Mouse (Mus musculus): ENCODE results near the gene Armc3. TPM values are rescaled to one million over a fixed set of nuclear protein-coding genes. Genes with fewer than 3 reads are reported as not detected.

The Armc3 gene
- 0.13 and 0.28 TPM in 2 replicates for polyA plus RNA-seq (2014; fragmentation: Nextera tagmentation; extraction: Ambion mirVana)

GRCm38 (mm10) chr2:19198452-19199365, at the start of gene Armc3:
Gene Armc3, plus strand, starts transcription at chr2:19199302.
- Histone ChIP-seq H3K9ac (ENCODE audit: low read depth, low read length) (peak within 1 kb of the TSS; percentile 54), H3K27me3 (ENCODE audit: control insufficient read depth, insufficient read depth, low read length) (no peaks in the 10 kb centered on the region), H3K9me3 (replicated peaks; ENCODE audit: control insufficient read depth, low read length) (no peaks in the 10 kb centered on the region), H3K4me3 (ENCODE audit: low read depth, low read length) (peak within 1 kb of the TSS; percentile 47), H3K27ac (ENCODE audit: low read depth, low read length) (no peak within 1 kb of the TSS), H3K4me1 (ENCODE audit: control insufficient read depth, insufficient read depth, low read length) (no peaks in the 10 kb centered on the region), H3K4me2 (peak within 1 kb of the TSS; percentile 53), H3K36me3 (ENCODE audit: control insufficient read depth, insufficient read depth, low read length) (no peaks in the 10 kb centered on the region)
- ATAC-seq (replicated peaks; ENCODE audit: insufficient number of reproducible peaks, low FRiP score, low TSS enrichment) = peak; percentile 73
- 18% methylated on average over 24 of the region's 24 CpGs for WGBS (ENCODE audit: insufficient replicate concordance)

GRCm38 (mm10) chr2:19152687-19153086, 46.4 kb upstream of the Armc3 start:
- H3K27ac ChIP-seq (ENCODE audit: low read depth, low read length) = no peak overlapping the region
- no peak overlapping the region for H3K4me3 ChIP-seq (ENCODE audit: low read depth, low read length)
- H3K4me2 ChIP-seq = no peak overlapping the region
- no peaks in the 10 kb centered on the region for H3K36me3 ChIP-seq (ENCODE audit: control insufficient read depth, insufficient read depth, low read length)
- no peak for ATAC-seq (replicated peaks; ENCODE audit: insufficient number of reproducible peaks, low FRiP score, low TSS enrichment)
- H3K4me1 ChIP-seq (ENCODE audit: control insufficient read depth, insufficient read depth, low read length) = no peaks in the 10 kb centered on the region
- H3K27me3 ChIP-seq (ENCODE audit: control insufficient read depth, insufficient read depth, low read length) = no peaks in the 10 kb centered on the region
- no peaks in the 10 kb centered on the region for H3K9me3 ChIP-seq (replicated peaks; ENCODE audit: control insufficient read depth, low read length)
- no peak overlapping the region for H3K9ac ChIP-seq (ENCODE audit: low read depth, low read length)
- 76% methylated on average over 1 of the region's 1 CpGs for WGBS (ENCODE audit: insufficient replicate concordance)

- Histone ChIP-seq H3K36me3 (ENCODE audit: control insufficient read depth, insufficient read depth, low read length) (no peaks in the 10 kb centered on the region), H3K4me2 (no peak overlapping the region), H3K27me3 (ENCODE audit: control insufficient read depth, insufficient read depth, low read length) (no peaks in the 10 kb centered on the region), H3K9me3 (replicated peaks; ENCODE audit: control insufficient read depth, low read length) (no peaks in the 10 kb centered on the region), H3K4me1 (ENCODE audit: control insufficient read depth, insufficient read depth, low read length) (no peaks in the 10 kb centered on the region), H3K9ac (ENCODE audit: low read depth, low read length) (no peak overlapping the region), H3K27ac (ENCODE audit: low read depth, low read length) (no peak overlapping the region), H3K4me3 (ENCODE audit: low read depth, low read length) (no peak overlapping the region)
- 69% methylated on average over 4 of the region's 4 CpGs for WGBS (ENCODE audit: insufficient replicate concordance)
- no peak for ATAC-seq (replicated peaks; ENCODE audit: insufficient number of reproducible peaks, low FRiP score, low TSS enrichment)
These were observed 42.9 kb upstream of the Armc3 start for GRCm38 (mm10) chr2:19156176-19156575.

GRCm38 (mm10) chr2:19159539-19159938, 39.6 kb upstream of the Armc3 start:
- Histone ChIP-seq H3K9me3 (replicated peaks; ENCODE audit: control insufficient read depth, low read length) (no peaks in the 10 kb centered on the region), H3K36me3 (ENCODE audit: control insufficient read depth, insufficient read depth, low read length) (no peaks in the 10 kb centered on the region), H3K9ac (ENCODE audit: low read depth, low read length) (no peak overlapping the region), H3K4me1 (ENCODE audit: control insufficient read depth, insufficient read depth, low read length) (no peaks in the 10 kb centered on the region), H3K4me3 (ENCODE audit: low read depth, low read length) (no peak overlapping the region), H3K4me2 (no peak overlapping the region), H3K27ac (ENCODE audit: low read depth, low read length) (no peak overlapping the region), H3K27me3 (ENCODE audit: control insufficient read depth, insufficient read depth, low read length) (no peaks in the 10 kb centered on the region)
- WGBS (ENCODE audit: insufficient replicate concordance) = 74% methylated on average over 5 of the region's 5 CpGs
- ATAC-seq (replicated peaks; ENCODE audit: insufficient number of reproducible peaks, low FRiP score, low TSS enrichment) = no peak

DNA sequence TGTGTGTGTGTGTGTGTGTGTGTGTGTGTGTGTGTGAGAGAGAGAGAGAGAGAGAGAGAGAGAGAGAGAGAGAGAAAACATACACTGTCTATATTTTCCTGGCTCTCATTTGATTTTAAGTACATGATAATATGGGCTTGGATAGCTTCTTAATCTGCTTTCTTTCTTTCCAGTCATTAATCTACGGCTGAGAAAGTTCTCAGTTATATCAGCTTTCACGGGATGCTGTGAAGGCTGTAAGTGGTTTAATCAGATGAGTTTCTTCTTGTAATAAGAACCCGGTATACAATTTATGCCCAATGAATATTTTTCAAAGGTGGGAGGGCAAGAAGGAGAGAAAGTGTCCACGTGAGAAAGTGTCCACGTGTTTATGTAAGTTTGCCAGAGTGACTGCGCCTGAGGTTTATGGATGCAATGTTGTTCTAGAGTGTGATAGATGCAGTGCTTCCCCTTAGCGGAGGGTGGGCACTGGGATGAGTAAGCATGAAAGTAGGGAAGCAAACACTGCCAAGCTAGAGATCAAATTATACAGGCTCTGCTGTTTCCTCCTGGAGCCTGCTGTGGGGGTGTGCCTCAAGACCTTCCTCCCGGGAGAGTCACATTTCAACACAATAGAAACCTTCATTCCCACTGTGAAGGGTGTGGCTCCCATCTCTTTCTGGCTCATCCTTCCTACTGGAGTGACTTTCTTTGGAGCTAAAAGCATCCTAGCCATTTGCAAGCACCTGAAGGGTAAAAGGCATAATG, 38.6 kb upstream of the Armc3 start:
- Histone ChIP-seq H3K4me2 (no peak overlapping the region), H3K36me3 (ENCODE audit: control insufficient read depth, insufficient read depth, low read length) (no peaks in the 10 kb centered on the region), H3K4me3 (ENCODE audit: low read depth, low read length) (no peak overlapping the region), H3K9ac (ENCODE audit: low read depth, low read length) (no peak overlapping the region), H3K9me3 (replicated peaks; ENCODE audit: control insufficient read depth, low read length) (no peaks in the 10 kb centered on the region), H3K27me3 (ENCODE audit: control insufficient read depth, insufficient read depth, low read length) (no peaks in the 10 kb centered on the region), H3K4me1 (ENCODE audit: control insufficient read depth, insufficient read depth, low read length) (no peaks in the 10 kb centered on the region), H3K27ac (ENCODE audit: low read depth, low read length) (no peak overlapping the region)
- no peak for ATAC-seq (replicated peaks; ENCODE audit: insufficient number of reproducible peaks, low FRiP score, low TSS enrichment)
- 19% methylated on average over 8 of the region's 8 CpGs for WGBS (ENCODE audit: insufficient replicate concordance)

DNA sequence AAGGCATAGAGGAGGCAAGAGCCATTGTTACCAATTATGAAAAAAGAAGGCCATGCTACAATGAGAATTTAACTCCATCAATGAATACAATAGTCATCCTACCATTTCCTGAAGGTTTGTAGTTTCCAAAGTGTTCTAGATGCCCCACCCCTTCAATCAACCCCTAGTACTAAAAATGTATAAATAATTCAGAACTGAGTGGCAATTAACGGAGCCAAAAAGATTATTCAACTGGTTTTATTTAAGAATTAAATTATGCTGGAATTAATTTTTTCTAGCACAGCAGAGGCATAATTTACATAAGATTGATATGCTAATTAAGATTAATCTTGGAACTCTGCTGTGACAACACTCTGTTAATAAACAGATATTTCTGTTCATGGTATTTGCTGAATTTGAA, 34.9 kb upstream of the Armc3 start:
- Histone ChIP-seq H3K4me2 (no peak overlapping the region), H3K9ac (ENCODE audit: low read depth, low read length) (no peak overlapping the region), H3K27ac (ENCODE audit: low read depth, low read length) (no peak overlapping the region), H3K36me3 (ENCODE audit: control insufficient read depth, insufficient read depth, low read length) (no peaks in the 10 kb centered on the region), H3K27me3 (ENCODE audit: control insufficient read depth, insufficient read depth, low read length) (no peaks in the 10 kb centered on the region), H3K4me3 (ENCODE audit: low read depth, low read length) (no peak overlapping the region), H3K4me1 (ENCODE audit: control insufficient read depth, insufficient read depth, low read length) (no peaks in the 10 kb centered on the region), H3K9me3 (replicated peaks; ENCODE audit: control insufficient read depth, low read length) (no peaks in the 10 kb centered on the region)
- 73% methylated on average over 1 of the region's 1 CpGs for WGBS (ENCODE audit: insufficient replicate concordance)
- no peak for ATAC-seq (replicated peaks; ENCODE audit: insufficient number of reproducible peaks, low FRiP score, low TSS enrichment)

DNA sequence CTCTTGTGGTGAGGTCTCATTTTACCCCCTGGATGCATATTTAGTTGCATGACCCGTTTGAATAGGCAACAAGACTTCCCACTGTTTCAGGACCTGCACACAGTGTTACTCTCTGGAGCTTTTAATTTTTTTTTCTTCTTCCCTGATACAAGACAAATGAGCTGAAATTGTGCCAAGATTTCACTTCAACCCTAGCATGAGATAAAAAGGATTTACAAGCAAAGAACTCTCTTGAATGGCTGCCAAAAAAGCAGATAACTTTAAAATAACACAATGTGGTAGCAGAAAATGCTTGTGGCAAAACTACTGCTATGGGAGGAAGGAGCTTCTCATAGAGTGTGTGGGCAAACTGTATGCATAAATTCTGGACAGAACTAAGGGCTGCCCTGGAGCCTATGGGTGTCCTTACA, 22.3 kb upstream of the Armc3 start:
- H3K4me1 ChIP-seq (ENCODE audit: control insufficient read depth, insufficient read depth, low read length) = peaks cover 5% of the 10 kb centered on the region
- 33% methylated on average over 1 of the region's 1 CpGs for WGBS (ENCODE audit: insufficient replicate concordance)
- H3K9ac ChIP-seq (ENCODE audit: low read depth, low read length) = no peak overlapping the region
- H3K4me3 ChIP-seq (ENCODE audit: low read depth, low read length) = no peak overlapping the region
- no peaks in the 10 kb centered on the region for H3K36me3 ChIP-seq (ENCODE audit: control insufficient read depth, insufficient read depth, low read length)
- H3K27ac ChIP-seq (ENCODE audit: low read depth, low read length) = no peak overlapping the region
- no peak for ATAC-seq (replicated peaks; ENCODE audit: insufficient number of reproducible peaks, low FRiP score, low TSS enrichment)
- H3K9me3 ChIP-seq (replicated peaks; ENCODE audit: control insufficient read depth, low read length) = no peaks in the 10 kb centered on the region
- H3K27me3 ChIP-seq (ENCODE audit: control insufficient read depth, insufficient read depth, low read length) = no peaks in the 10 kb centered on the region
- no peak overlapping the region for H3K4me2 ChIP-seq

DNA sequence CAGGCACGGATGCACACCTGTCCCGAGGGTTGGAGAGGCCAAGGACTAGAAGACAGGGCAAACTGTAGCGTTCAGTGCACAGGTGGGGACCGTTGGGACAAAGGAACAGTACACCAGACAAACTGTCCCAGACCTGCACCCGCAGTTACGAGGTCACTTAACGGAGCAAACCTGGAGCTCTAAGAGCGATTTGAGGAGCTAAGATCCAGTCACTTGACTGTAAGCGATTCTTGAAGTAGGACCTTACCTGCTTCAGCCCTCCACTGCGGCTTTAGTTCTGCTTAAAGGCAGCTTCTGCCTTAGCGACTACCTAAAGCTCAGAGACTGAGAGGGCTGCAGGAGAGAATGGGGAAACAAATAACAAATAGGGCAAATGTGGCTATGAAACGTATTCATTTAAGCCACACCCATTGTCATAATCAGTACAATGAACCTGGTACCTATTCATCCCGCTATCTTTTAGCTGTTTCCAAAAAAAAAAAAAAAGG, 308 bp downstream of the Armc3 start:
- peak overlapping the region; percentile 53 for H3K4me2 ChIP-seq
- ATAC-seq (replicated peaks; ENCODE audit: insufficient number of reproducible peaks, low FRiP score, low TSS enrichment) = 0 out of 2 replicates have a peak, but pooled peaks have one; percentile 14
- no peaks in the 10 kb centered on the region for H3K9me3 ChIP-seq (replicated peaks; ENCODE audit: control insufficient read depth, low read length)
- no peaks in the 10 kb centered on the region for H3K36me3 ChIP-seq (ENCODE audit: control insufficient read depth, insufficient read depth, low read length)
- no peak overlapping the region for H3K27ac ChIP-seq (ENCODE audit: low read depth, low read length)
- H3K4me3 ChIP-seq (ENCODE audit: low read depth, low read length) = peak overlapping the region; percentile 47
- 34% methylated on average over 13 of the region's 13 CpGs for WGBS (ENCODE audit: insufficient replicate concordance)
- no peaks in the 10 kb centered on the region for H3K4me1 ChIP-seq (ENCODE audit: control insufficient read depth, insufficient read depth, low read length)
- H3K27me3 ChIP-seq (ENCODE audit: control insufficient read depth, insufficient read depth, low read length) = no peaks in the 10 kb centered on the region
- H3K9ac ChIP-seq (ENCODE audit: low read depth, low read length) = peak overlapping the region; percentile 54; the same call in 1 of the 2 replicates

Measured in heart, embryonic 11.5 days (tissue).